Mouse (Mus musculus): ENCODE results near the gene Cdadc1.

DNA sequence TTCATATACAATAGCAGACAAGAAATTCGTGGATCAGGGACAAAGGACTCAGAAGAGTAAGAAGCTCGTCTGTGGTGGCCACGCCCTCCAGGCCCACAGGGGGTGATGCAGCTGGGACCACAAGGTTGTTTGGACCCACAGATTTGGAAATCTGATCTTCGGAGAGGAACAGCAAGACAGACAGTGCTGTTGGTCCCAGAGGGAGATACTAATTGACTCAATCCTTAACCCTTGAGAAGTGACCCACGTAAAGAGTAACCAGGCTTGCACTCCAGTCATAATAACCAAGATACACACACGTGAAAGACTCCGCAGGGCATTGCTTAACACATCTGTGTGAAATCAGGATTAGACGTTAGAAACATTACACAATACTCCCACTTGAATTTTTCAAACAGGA is 5.9 kb downstream of the Cdadc1 start:
- TF ChIP-seq CTCF (IDR thresholded peaks at IDR 0.05; ENCODE audit: low read depth) (no peak), EP300 (optimal IDR thresholded peaks at IDR 0.05) (no peak)

Measured in stomach, postnatal 0 days (tissue).